Mouse (Mus musculus) liver, adult 2 months (tissue): ENCODE measurements around the gene Ffar2. TPM values are rescaled to one million over a fixed set of nuclear protein-coding genes. Genes with fewer than 3 reads are reported as not detected.

Source experiments
- DNase-seq: peaks from one replicate; pipeline ENCODE4 v3.0.0-alpha.2; 2011; ENCODE audit warnings: low read depth, low spot score; ENCODE audit errors: extremely low read depth
- H3K27ac ChIP-seq: fragments of 200-500 bp; replicated peaks from 2 replicates; pipeline ENCODE4 v1.5.1; 2012; ENCODE audit warnings: low read depth, mild to moderate bottlenecking, control low read depth, inconsistent platforms, low read length; ENCODE audit not compliant: insufficient read depth
- H3K27me3 ChIP-seq: fragments of 200-500 bp; 2 replicates; pipeline ENCODE4 v1.6.1; 2012; ENCODE audit warnings: mild to moderate bottlenecking, moderate library complexity, low read length, inconsistent platforms; ENCODE audit not compliant: control insufficient read depth, insufficient read depth
- H3K36me3 ChIP-seq: fragments of 200-500 bp; 2 replicates; pipeline ENCODE4 v1.6.1; 2012; ENCODE audit warnings: low read length, inconsistent platforms; ENCODE audit not compliant: control insufficient read depth, insufficient read depth
- H3K4me1 ChIP-seq: fragments of 200-500 bp; 2 replicates; pipeline ENCODE4 v1.6.1; 2011; ENCODE audit warnings: low read length; ENCODE audit not compliant: control insufficient read depth, insufficient read depth
- H3K4me3 ChIP-seq: fragments of 200-500 bp; 2 replicates; pipeline ENCODE4 v1.5.1; 2011; ENCODE audit warnings: low read depth, mild to moderate bottlenecking, control low read depth, low read length, moderate library complexity; ENCODE audit not compliant: insufficient read depth
- H3K79me2 ChIP-seq: fragments of 200-500 bp; 2 replicates; pipeline ENCODE4 v1.6.1; 2012; ENCODE audit warnings: inconsistent platforms, mild to moderate bottlenecking, low read length, moderate library complexity; ENCODE audit not compliant: control insufficient read depth, insufficient read depth
- H3K9ac ChIP-seq: fragments of 200-500 bp; 2 replicates; pipeline ENCODE4 v1.6.1; 2012; ENCODE audit warnings: low read depth, mild to moderate bottlenecking, control low read depth, inconsistent platforms, low read length
- CTCF ChIP-seq: fragments of 200-500 bp; IDR thresholded peaks from 2 replicates; pipeline ENCODE4 v1.5.1; 2011; ENCODE audit warnings: low read depth, low read length, control low read depth
- POLR2A ChIP-seq: fragments of 200-500 bp; IDR thresholded peaks from 2 replicates; pipeline ENCODE4 v1.6.1; 2011; ENCODE audit warnings: low read length, control low read depth; ENCODE audit not compliant: insufficient read depth; ENCODE audit errors: extremely low read depth
- WGBS: fragments of 180-500 bp; shearing (Covaris S2); methylation state at CpG from one replicate; pipeline ENCODE4 v1.1.7; 2018; 5-methylcytosine and 5-hydroxymethylcytosine counted together
- polyA plus RNA-seq: library from polyadenylated mRNA; depleted of rRNA; stranded (reverse); fragments of >200 nt; gene quantifications from 2 replicates; pipeline ENCODE4 v1.2.3, GENCODE M21; 2012
- total RNA-seq: library from RNA; depleted of rRNA; stranded (reverse); fragments of >200 nt; gene quantifications from 2 replicates; pipeline ENCODE4 v1.2.3, GENCODE M21; 2014

The Ffar2 gene
- total and polyA plus RNA-seq, 2 experiments: 0.09 TPM; not detected in 1

GRCm38 (mm10) chr7:30804026-30804715 is 19.4 kb downstream of the Ffar2 start:
- WGBS: 75% methylated on average over 9 of the region's 9 CpGs
- Histone ChIP-seq H3K4me3 (no peak overlapping the region), H3K36me3 (no peaks in the 10 kb centered on the region), H3K79me2 (no peaks in the 10 kb centered on the region), H3K9ac (no peak overlapping the region), H3K27me3 (no peaks in the 10 kb centered on the region), H3K27ac (no peak overlapping the region), H3K4me1 (no peaks in the 10 kb centered on the region)
- TF ChIP-seq POLR2A (no peak), CTCF (no peak)
- no peak for DNase-seq

DNA sequence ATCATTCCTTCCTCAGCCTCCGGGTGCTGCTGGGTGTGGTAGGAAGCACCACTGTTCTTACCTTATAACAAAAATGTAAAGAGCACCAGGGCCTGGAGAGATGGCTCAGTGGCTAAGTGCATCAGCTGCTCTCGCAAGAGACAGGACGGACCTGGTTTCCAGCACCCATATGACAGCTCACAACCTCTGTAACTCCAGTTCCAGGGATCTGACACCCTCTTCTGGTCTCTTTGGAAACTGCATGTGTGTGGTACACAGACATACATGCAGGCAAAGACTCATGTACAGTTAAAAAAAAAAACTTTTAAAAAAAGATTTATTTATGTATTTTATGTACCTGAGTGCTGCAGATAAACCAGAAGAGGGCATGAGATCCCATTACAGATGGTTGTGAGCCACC is 20.3 kb downstream of the Ffar2 start:
- Histone ChIP-seq H3K27me3 (no peaks in the 10 kb centered on the region), H3K4me3 (no peak overlapping the region), H3K36me3 (no peaks in the 10 kb centered on the region), H3K9ac (no peak overlapping the region), H3K4me1 (no peaks in the 10 kb centered on the region), H3K27ac (no peak overlapping the region), H3K79me2 (no peaks in the 10 kb centered on the region)
- DNase-seq: no peak
- 98% methylated on average over 3 of the region's 3 CpGs for WGBS
- TF ChIP-seq POLR2A: no peak
- TF ChIP-seq CTCF: no peak

DNA sequence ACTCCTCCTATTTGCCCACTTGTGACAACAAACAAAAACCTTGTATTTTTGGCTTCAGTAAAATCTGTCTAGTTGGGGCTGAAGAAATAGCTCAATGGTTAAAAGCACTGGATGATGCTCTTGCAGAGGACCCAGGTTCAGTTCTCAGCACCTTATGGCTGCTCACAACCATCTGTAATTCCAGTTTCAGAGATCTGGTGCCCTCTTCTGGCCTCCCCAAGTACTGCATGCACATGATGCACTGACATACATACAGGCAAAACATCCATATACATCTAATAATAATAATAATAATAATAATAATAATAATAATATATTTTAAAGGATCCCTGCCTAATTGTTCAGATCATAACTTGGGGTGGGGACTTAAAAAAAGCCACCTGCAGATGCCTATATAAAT is 22.9 kb downstream of the Ffar2 start:
- no peaks in the 10 kb centered on the region for H3K4me1 ChIP-seq
- no peak overlapping the region for H3K27ac ChIP-seq
- TF ChIP-seq POLR2A: no peak
- no peak for TF ChIP-seq CTCF
- H3K79me2 ChIP-seq: no peaks in the 10 kb centered on the region
- H3K27me3 ChIP-seq: no peaks in the 10 kb centered on the region
- no peaks in the 10 kb centered on the region for H3K36me3 ChIP-seq
- H3K9ac ChIP-seq: no peak overlapping the region
- no peak overlapping the region for H3K4me3 ChIP-seq
- DNase-seq: no peak

GRCm38 (mm10) chr7:30796790-30797189 is 26.8 kb downstream of the Ffar2 start:
- Histone ChIP-seq H3K9ac (no peak overlapping the region), H3K4me3 (no peak overlapping the region), H3K79me2 (no peaks in the 10 kb centered on the region), H3K27ac (no peak overlapping the region), H3K4me1 (no peaks in the 10 kb centered on the region), H3K36me3 (no peaks in the 10 kb centered on the region), H3K27me3 (no peaks in the 10 kb centered on the region)
- no peak for TF ChIP-seq CTCF
- TF ChIP-seq POLR2A: no peak
- DNase-seq: no peak
- 92% methylated on average over 1 of the region's 1 CpGs for WGBS

GRCm38 (mm10) chr7:30794921-30795320 is 28.7 kb downstream of the Ffar2 start:
- no peaks in the 10 kb centered on the region for H3K36me3 ChIP-seq
- no peak overlapping the region for H3K27ac ChIP-seq
- DNase-seq: no peak
- no peaks in the 10 kb centered on the region for H3K4me1 ChIP-seq
- no peaks in the 10 kb centered on the region for H3K27me3 ChIP-seq
- H3K79me2 ChIP-seq: no peaks in the 10 kb centered on the region
- TF ChIP-seq POLR2A (no peak), CTCF (no peak)
- no peak overlapping the region for H3K9ac ChIP-seq
- H3K4me3 ChIP-seq: no peak overlapping the region

GRCm38 (mm10) chr7:30791921-30792320 is 31.7 kb downstream of the Ffar2 start:
- WGBS: 16% methylated on average over 9 of the region's 9 CpGs
- peak; percentile 63 for DNase-seq
- H3K4me3 ChIP-seq: no peak overlapping the region

More at GRCm38 (mm10) chr7:30791921-30792320, 31.7 kb downstream of the Ffar2 start:
- TF ChIP-seq POLR2A: no peak
- no peak for TF ChIP-seq CTCF
- Histone ChIP-seq H3K27me3 (no peaks in the 10 kb centered on the region), H3K9ac (no peak overlapping the region), H3K27ac (no peak overlapping the region), H3K36me3 (no peaks in the 10 kb centered on the region), H3K4me1 (no peaks in the 10 kb centered on the region), H3K79me2 (no peaks in the 10 kb centered on the region)
